Mouse (Mus musculus) heart, postnatal 14 days (tissue): ENCODE data around the gene Gm26566. TPM values are rescaled to one million over a fixed set of nuclear protein-coding genes. Genes with fewer than 3 reads are reported as not detected.
A peak's percentile ranks its signal among the peaks of the same experiment; 100 is the strongest.

Experiments used
- DNase-seq, 2 experiments: peaks; one replicate each; pipeline ENCODE4 v3.0.0; 2021 to 2022
- intact Hi-C: fragments of 180-260 bp; cut with DNase I; formaldehyde crosslinking; loops from one replicate; pipeline ENCODE4 v1.15.1; 2025
- long read RNA-seq, 2 experiments: library from polyadenylated mRNA; stranded (forward); transcript quantifications; one replicate each; pipeline ENCODE4 v2.0.0; 2021
- total RNA-seq, 2 experiments: library from RNA; stranded (reverse); gene quantifications; 2 replicates each; pipeline ENCODE4 v1.2.3; 2021

Gm26566 gene
- 1 to 10 TPM in 1 of 2 experiments, under 1 TPM in 1; 0.22 to 1.0 TPM for total RNA-seq
- long read RNA-seq, experiment 1: 0 reads
- long read RNA-seq, experiment 2: 0 reads

DNA sequence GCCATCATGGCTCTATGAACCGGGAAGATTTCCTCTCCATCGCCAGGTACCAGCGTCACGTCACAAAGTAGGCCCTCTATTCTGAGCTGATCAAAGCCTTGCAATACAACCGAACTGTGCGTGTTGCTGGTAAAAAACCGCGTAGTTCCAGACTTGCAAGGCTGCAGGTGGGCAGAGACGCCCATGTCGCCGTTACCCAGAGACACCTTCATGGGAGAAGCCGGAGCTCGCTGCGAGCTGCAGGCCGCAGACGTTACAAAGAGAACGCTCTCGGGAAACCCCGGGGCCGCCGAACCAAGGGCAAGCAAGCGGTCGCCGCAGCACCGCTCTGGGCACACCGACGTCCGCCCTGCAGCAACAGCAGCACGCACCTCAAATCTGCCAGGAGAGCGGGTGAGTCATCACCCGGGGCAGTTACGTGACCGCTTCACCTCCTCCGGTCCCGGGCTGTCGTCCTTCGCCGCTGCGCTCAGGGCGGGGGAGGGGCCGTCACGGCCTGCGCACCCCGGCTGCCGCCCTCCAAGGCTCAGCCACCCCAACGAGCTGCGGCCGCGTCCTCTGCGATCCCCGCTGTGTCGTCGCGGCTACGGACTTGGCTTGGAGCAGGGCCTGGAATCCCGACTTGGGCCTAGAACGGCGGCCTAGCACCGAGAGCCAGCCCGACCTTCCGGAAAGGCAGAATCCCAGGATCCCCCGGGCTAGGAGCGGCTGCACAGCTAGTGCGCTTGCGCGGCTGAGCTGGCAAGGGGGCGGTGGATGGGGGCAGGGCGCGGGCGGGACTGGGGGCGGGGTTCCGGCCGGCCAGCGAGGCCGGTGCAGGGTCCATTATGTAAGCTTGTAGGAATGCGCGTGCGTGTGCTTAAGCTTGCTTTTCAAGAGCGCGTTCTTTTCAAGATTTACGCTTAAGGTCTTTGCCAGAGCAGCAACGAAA, at the start of gene Gm26566, which contains the start of gene Klhl9:
Gene Gm26566 (plus strand): TSS at position 15 of the 931 bp plus-strand sequence.
Gene Klhl9 (minus strand): TSS at position 675 of the 931 bp plus-strand sequence.
- DNase-seq: peak; percentile 93 to 95
- intact Hi-C loops: no loop called here

DNA sequence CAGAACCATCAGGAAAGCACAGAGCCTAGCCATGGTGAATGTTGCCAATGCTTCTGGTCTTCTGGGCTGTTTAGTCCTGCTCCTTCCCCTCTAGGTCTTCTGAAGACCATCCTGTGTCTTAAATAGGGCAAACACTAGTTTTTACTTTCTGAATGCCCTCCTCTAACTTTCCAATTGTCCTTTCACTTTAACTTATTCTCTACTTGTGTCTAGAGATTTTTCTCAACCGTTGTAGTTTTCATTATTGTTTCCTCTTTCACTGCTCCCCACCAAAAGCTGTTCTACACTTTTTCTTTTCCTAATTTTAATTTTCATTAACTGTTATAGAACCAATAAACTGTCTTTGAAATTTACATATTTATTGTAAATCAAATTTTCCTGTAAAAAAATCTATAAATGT, 44.8 kb upstream of the Gm26566 start, which contains the start of gene Ifna16:
Gene Ifna16 (minus strand): TSS at position 101 of the 400 bp plus-strand sequence.
- DNase-seq: no peak
- intact Hi-C loops: no loop called here

GRCm38 (mm10) chr4:88680362-88680761, 41.2 kb upstream of the Gm26566 start:
- DNase-seq: peak in 1 of 2 experiments; percentile 20
- intact Hi-C loops: loop anchor here (5.0 kb wide), 1 partner anchor 137 kb away; the partner anchor contains the start of genes Ifna11 and Ifna7

DNA sequence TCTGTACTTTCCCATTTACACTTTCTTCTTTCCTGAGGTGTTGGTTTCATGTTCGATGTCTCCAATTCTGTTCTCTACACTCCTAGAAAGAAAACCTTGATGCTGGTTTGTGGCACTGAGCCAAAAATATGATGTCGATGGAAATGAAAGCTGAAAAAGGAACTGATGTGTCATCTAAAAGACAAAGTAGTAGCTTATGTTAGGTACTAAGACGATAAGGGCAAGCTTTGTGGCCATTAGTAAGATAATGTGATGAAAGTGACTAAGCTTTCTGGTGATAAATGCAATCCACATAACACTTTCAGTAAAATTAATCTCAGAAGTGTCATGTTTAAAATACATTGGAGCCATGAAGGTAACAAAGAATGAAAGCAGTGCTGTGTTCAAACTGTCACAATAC, 40.3 kb upstream of the Gm26566 start:
- intact Hi-C loops: loop anchor here (5.0 kb wide), 1 partner anchor 136 kb away; the partner anchor contains the start of genes Ifna11 and Ifna7
- no peak for DNase-seq

DNA sequence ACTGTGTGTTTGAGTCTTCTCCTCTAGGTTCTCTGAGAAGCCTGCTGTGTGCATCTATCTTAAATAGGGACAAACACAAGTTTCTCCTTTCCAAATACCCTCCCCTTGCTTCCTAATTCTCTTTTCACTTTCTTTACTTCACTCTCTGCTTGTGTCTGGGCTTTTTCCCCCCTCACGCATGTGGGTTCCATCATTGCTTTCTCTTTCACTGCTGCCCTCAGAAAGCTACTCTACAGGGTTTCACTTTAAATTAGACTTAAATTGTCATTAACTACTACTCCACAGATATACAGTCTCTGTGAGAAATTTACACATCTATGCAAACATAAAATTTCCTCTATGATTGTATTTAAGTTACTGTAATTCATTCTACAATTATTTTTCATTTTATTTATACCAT, 37.8 kb upstream of the Gm26566 start, which contains the start of gene Ifna2:
Gene Ifna2 (minus strand): TSS at position 101 of the 400 bp plus-strand sequence.
- no peak for DNase-seq
- intact Hi-C loops: loop anchor here (5.0 kb wide), 1 partner anchor 133 kb away; the partner anchor contains the start of genes Ifna11 and Ifna7

GRCm38 (mm10) chr4:88691259-88691658, 30.3 kb upstream of the Gm26566 start, which contains the start of gene Ifnab:
Gene Ifnab (minus strand): TSS chr4:88691359.
- intact Hi-C loops: no loop called here
- no peak for DNase-seq

- no peak for DNase-seq
- intact Hi-C loops: no loop called here
These were observed 29.1 kb upstream of the Gm26566 start for GRCm38 (mm10) chr4:88692537-88692936.

- no peak for DNase-seq
- intact Hi-C loops: no loop called here
These were observed 28.2 kb upstream of the Gm26566 start for GRCm38 (mm10) chr4:88693392-88693791.

GRCm38 (mm10) chr4:88696237-88696884, 25.2 kb upstream of the Gm26566 start:
- peak; percentile 81 to 88 for DNase-seq
- intact Hi-C loops: loop anchor here (1.0 kb wide), 1 partner anchor 31 kb away; no protein-coding TSS in a partner anchor

- no peak for DNase-seq
- intact Hi-C loops: no loop called here
These were observed 24.5 kb upstream of the Gm26566 start for GRCm38 (mm10) chr4:88697108-88697507.

GRCm38 (mm10) chr4:88697753-88698152, 23.9 kb upstream of the Gm26566 start:
- no peak for DNase-seq
- intact Hi-C loops: no loop called here

DNA sequence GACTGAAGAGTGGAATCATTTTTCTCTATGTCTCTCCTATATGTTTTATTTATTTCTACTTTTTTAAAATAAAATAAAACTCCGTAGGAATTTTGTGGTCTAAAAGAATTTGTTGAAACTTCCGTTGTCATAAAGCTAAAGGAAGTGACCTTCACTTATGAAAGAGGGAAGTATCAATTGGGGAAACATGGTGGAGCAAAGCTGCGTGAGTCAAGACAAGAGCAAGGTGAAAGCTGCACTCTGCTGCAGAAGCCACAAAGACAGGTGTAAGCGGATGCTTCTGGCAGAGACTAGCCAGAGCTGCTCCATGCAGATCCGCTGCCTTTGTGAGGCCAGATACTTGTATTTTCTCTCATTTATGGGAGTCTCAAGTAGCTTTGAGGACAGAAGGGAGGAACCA, 22.8 kb upstream of the Gm26566 start:
- intact Hi-C loops: no loop called here

GRCm38 (mm10) chr4:88699301-88699700, 22.3 kb upstream of the Gm26566 start:
- DNase-seq: no peak
- intact Hi-C loops: no loop called here

More for the DNA sequence above, 22.8 kb upstream of the Gm26566 start:
- DNase-seq: no peak

GRCm38 (mm10) chr4:88705924-88706323, 15.7 kb upstream of the Gm26566 start:
- DNase-seq: no peak
- intact Hi-C loops: no loop called here

DNA sequence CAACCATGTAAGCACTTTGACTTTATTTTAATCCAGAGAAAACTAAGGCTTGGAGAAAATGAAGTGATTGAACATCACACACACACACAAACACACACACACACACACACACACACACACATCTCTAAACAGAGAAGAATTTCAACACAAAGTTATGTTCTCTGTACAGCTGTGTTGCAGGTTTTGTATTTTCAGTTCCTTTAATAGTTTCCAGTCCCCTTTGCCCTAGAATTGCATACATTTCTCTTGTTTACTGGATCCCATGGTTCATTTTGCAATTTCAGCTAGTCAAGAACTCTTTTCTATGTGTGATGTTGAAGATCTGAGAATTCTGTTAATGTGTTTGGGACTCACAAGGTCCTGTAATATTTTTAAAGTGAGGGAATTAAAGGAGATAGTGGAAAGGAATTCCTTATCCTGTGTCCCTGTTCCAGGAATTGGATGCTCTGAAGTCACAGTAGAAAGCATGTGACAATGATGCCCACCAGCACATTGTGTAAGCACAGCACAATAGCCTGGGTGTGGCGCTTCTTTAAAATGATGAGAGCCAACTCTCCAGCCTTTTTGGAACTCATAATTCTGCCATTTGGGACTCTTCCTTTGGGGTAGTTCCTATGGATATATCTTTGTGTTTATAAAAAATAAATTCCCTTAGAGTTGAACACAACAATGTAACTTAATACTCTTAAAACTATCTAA, 14.3 kb upstream of the Gm26566 start:
- DNase-seq: no peak

DNA sequence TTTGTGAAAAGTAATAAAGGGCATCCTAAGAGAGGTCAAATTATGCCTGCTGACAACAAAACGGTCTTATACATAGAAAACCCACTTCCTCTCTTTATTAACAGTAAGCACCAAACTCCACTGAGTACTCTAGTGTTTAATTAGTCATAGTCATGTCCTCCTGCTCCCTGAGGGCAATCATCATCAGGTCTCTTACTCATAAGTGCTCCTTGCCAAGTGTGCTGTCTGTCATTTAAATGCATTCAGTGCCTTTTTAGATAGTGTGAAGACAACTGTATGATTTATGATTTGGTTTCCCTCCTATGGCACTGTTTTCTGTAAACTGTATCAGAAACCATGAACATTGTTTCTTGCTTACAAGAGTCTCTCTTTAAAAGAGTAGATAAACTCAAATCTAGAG, 7.3 kb upstream of the Gm26566 start:
- no peak for DNase-seq

More for the DNA sequence above, 14.3 kb upstream of the Gm26566 start:
- intact Hi-C loops: no loop called here

DNA sequence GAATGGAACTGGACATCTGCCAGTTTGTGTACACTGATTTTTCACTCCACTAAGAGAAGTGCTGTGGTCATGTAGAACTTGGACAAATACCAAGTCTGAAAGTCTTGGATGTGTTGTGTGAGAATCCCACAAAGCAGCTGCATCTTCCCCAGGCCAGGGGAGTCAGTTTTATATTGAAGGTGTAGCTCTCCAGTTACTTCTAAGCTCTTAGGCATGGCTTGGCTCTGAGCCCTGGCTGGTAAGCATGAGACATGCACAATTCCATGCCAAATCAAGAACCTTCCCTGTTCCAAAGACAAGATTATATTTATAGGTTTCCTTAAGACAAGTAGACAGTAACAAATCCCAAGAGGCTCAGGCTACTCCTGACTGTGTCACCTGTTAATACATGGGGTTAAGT, 6.5 kb upstream of the Gm26566 start:
- DNase-seq: no peak
- intact Hi-C loops: no loop called here

More for the DNA sequence above, 7.3 kb upstream of the Gm26566 start:
- intact Hi-C loops: no loop called here

- no peak for DNase-seq
- intact Hi-C loops: no loop called here
These were observed 2.9 kb upstream of the Gm26566 start for GRCm38 (mm10) chr4:88718715-88719114.

GRCm38 (mm10) chr4:88723497-88724090, 2.0 kb downstream of the Gm26566 start:
- intact Hi-C loops: no loop called here
- no peak for DNase-seq

- intact Hi-C loops: loop anchor here (1.0 kb wide), 1 partner anchor 30 kb away; no protein-coding TSS in a partner anchor
- DNase-seq: no peak
These were observed 5.1 kb downstream of the Gm26566 start for GRCm38 (mm10) chr4:88726727-88727126.
